Mouse (Mus musculus): ENCODE data around the gene Prim2.
A peak's percentile ranks its signal among the peaks of the same experiment; 100 is the strongest.

Gene Prim2

DNA sequence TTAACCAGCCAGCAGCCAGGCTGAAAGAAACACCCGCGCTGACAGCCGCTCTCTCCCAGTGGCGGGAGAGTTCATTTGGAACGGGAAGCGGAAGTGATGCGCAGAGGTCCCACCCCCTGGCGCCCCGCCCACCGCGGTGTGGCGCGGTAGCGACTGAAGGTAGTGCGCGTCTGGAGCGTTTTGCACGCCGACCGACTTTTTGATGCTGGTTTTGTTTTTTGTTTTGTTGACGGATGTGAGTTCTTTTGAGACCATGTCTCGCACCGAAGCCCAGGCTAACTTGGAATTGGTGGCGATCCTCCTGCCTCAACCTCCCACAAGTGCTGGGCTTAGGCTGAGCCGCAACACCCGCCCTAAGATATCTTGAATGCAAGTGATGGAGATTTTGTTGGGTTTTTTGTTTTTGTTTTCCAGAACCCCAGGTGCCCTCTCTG, at the start of gene Prim2:
TSS of gene Prim2 (minus strand) at position 88 of the 434 bp plus-strand sequence.
- peak; percentile 81 for DNase-seq (ENCODE audit: low read depth)

DNA sequence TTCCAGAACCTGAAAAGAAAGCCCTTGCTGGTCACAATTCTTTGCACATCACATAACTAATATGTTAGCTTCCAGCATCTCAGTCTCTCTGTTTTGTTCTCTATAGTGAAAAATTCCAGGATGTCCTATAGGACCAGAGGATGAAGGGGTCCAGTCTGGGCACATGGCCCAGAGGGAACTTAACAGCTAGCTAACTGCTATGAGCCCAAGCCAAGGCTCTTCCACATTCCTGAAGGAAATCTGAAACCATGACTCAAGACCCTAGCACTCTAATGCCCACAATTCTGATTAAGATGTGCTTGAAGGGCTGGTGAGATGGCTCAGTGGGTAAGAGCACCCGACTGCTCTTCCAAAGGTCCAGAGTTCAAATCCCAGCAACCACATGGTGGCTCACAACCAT, 48.0 kb upstream of the Prim2 start:
- DNase-seq (ENCODE audit: low read depth) = no peak

DNA sequence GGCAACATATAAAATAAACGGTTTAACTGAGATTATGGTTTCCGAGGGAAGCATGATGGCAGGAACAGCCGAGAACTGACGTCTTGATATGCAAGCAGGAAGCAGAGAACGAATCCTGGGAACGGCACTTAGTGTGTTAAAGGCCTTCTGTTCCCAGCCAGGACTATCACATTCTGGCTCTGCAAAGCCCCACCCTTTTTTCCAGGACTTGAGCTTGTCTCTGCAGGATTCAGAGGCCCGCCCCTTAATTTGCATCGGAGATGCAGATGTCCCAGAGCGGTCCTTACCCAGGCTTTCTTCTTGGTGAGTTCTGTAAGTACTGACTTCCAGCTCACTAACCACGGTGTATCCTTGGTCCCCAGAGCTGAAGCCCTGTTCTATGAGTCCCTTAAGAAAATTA, 45.2 kb upstream of the Prim2 start:
- DNase-seq (ENCODE audit: low read depth) = no peak

DNA sequence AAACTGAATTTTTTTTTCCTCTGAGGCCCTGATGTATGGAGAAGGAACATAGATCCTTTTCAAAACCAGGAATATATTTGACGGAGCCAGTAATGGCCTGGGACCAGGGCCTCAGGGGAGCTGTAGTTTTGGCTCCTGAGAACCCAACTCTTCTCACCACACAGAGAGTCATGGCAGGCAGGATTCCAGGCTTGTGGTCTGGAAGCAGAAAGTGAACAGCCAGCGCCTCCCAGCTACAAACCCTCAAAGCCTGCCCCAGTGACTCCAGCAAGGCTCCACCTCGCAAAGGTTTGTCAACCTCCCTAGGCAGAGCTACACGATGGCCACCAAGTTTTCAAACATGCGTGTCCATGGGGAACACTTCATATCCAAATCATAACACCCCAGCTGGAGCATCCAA, 42.4 kb upstream of the Prim2 start:
- no peak for DNase-seq (ENCODE audit: low read depth)

DNA sequence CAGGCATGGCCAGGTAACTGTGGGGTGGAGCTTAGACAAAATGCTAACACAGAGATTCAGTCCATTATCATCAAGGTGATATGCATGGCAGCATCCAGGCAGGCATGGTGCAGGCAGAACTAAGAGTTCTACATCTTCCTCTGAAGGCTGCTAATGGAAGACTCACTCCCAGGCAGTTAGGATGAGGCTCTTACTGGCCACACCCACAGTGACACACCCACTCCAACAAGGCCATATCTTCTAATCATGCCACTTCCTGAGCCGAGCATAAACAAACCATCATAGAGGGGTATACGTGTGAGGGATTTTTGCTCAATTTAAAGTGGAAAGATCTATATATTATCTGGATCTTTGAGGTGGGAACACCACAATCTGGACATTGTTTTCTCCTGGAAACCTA, 40.0 kb upstream of the Prim2 start:
- no peak for DNase-seq (ENCODE audit: low read depth)

DNA sequence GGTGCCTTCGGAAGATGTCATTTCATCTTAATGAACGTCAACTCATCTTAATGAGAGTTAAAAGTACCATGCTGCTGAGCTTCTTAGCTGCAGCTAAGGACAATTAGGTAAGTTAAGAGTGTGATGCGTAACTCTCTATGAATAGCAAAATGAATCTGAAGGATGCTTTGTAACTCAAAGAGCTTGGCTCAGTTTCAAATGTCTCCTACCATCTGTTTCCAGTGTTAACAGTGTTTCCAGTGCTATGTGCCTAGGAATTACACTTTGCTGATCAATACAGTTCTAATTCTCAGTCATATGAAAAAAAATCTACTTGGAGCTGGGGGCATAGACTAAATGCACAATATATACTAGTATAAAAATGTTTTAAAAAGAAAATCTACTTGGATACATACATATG, 31.6 kb upstream of the Prim2 start:
- DNase-seq (ENCODE audit: low read depth) = no peak

DNA sequence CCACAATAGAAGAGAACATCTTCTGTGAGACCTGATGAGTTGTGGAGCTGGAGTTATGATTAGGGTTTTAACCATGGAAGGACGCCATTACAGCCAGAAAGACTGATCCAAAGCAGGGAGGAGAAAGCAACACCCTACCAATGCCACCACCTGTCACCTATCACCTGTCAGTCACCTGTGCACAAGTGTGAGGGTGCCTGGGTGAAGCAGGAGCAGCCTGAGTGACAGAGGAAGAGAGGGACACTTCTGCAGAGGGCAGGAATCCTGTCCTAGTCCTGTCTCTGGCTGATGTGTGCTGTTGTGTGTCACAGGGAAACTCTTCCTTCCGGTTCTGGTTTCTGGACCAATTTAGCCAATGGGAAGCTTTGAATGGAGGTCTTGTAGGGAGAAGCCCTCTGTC, 26.4 kb upstream of the Prim2 start:
- no peak for DNase-seq (ENCODE audit: low read depth)

DNA sequence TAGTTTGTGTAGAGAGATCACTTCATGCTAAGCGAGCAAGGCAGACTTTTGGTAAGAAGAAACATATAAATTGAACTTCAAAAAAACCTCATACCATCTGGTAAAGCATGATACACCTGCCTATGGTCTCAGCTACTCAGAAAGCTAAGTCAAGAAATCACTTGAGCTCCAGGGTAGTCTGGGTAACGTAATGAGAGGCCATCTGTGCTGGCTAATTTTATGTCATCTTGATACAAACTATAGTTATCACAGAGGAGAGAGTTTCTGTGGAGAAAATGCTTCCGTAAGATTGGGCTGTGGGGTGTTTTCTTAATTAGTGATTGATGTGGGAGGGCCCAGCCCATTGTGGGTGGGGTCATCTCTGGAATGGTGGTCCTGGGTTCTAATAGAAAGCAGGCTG, 24.3 kb upstream of the Prim2 start:
- no peak for DNase-seq (ENCODE audit: low read depth)

DNA sequence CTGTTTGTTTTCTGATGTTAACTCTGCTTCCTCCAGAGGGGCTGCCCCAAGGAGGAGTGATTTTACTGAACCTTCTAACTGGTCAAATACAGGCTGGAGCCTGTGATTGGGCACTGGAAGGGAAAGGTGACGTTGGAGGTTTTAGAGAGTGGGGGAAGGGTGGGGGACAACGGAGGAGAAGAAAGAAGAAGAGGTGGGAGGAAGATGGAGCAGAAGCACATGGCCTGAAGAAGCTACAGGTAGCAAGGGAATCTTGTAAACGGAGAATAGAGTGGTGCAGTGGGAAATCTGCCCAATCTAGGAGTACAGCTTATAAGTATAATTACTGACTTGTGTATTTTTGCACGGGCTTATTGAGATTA, 20.5 kb upstream of the Prim2 start:
- no peak for DNase-seq (ENCODE audit: low read depth)

DNA sequence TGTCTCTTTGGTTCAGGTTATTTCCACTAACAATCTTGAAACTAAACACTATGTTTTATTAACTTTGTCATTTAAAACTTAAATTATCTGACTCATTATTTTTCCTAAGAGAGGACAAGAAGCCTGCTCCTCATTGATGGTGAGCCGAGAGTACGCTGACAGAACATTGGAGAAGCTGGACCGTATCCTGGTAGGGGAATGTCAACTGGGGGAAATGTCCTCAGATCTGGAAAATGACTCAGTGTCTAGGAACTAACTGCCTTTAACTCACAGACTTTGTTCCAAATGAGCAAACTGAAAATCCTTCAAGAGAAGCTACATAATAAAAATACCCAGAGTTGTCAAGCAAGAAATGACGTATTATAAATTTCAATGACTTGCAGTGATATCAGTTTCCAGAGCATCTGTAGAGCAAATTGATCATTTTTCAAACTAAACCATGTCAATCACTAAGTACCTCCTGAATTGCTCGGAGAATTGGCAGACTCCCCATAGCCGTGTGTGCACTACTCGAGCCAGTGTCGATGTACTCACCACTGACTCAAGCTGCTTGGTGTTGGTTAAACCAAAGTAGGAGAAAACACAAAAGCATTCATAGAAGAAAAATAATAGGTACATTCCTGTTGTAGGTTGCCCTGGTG, 20.0 kb upstream of the Prim2 start:
- no peak for DNase-seq (ENCODE audit: low read depth)

DNA sequence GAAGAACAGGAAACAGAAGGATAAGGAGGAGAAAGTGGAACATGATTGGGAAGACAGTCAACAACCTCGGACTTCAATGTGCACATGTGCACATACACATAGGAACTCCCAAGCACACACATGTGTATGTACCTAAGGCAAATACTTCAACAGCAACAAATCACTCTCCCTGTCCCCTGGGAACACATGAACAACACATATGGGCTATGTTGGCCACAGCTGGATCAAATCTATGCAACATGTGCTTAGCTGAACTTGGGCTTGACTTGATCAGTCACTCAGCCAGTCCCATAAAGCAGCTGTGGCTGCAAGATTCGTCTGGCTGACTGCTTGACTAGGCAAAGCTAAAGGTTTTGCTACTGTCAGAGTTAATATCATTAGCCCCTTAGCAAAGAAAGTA, 19.2 kb upstream of the Prim2 start:
- no peak for DNase-seq (ENCODE audit: low read depth)

DNA sequence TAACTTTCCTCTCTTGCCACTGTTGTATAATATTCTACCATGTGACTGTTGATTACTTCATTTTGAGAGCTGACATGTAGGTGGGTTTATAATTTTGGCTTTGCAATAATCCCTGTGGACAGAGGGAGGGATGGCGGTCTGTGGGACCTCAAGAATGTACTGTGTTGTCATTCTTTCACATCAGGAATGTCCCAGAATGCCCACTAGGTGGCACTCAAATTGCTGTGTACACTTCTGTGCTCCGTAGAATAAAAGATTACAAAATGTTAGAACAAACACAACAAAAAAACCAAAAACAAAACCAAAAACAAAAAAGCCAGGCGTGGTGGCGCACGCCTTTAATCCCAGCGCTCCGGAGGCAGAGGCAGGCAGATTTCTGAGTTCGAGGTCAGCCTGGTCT, 14.9 kb upstream of the Prim2 start:
- DNase-seq (ENCODE audit: low read depth) = no peak

DNA sequence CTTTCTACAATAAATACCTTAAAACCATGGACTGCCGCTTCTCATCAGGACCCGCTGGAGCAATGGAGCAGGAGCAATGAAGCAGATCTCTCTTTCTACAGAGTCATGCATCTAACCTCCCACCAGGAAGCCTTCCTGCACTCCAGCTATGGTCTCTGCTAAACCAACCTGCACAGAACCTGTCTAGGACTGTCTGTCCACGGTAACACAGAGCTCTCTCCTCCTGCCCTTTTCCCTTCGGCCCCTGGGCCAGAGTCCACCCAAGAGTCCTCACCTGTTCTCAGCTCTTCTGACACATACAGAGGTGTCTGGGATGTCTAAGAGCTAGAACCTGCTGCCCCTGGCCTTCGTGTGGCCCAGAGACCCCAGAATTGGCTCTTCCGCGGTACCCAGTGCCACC, 11.3 kb upstream of the Prim2 start:
- no peak for DNase-seq (ENCODE audit: low read depth)

DNA sequence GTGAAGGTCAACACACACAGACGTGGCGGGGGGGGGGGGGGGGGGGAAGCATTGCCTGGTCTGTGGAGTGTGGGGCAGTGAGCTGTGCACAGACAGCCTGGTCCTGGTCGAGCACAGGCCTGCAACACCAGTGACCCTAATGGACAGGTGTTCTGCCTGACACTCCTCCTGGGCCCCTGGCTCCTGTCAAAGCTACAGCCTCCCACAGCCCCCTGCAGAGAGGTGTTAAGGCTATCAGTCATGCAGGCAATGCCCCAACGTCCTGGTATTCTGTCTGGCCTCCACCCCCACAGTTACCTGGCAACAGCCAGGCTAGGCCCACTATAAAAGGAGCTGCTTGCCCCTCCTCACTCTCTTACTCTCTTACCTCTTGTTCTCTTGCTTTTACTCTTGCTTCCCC, 10.8 kb upstream of the Prim2 start:
- no peak for DNase-seq (ENCODE audit: low read depth)

DNA sequence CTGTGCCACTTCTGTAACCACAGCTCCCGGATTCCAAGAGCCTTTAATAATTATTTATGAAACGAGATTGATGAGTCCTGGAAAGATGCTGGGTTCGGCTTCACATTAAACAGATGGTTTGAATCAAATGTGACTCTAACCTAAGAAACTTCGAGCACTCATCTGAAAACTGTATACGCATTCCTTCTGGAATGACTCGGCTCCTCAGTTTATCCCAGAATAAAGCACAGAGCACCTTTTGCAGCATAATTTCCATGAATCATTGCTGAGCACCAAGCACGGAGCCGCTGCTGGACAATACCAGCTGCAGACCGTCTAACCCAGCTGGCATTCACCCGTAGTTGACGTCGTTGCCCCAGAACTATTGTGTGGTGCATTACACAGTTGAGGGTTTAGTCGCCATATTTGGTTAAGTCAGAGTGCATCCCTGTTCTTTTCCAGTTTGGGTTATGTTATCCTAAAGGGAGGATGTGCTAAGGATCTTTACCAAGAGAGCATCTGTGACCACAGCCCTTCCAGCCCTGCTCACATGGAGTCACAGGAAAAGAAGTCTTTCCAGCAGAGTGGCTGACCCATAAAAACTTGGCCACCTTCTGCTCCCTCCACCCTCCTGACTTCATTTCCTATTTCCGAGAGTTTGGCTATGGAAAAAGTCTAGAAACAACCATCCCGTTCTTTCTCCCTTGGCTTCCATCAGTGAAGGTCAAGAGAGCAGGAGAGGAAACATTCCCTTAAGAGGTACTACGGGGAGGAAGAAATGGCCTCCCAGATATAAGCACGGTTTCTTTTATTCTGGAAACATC, 3.8 kb upstream of the Prim2 start:
- no peak for DNase-seq (ENCODE audit: low read depth)

DNA sequence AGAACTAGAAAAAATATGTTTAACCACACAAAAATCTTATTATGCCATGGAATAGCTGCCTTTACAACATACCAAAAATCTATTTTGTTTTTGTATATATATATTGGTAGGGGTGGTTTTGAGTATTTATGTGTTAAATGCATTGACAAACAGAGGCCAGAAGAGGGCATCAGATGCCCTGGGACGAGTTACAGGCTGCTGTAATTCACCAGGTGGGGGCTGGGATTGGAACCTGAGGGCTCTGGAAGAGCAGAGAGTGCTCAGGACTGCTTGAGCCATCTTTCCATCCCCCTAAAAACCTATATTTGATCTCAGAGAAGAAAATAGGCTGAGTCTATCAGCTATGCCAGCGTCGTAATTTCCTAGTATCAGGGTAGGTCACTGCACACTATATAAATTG, 2.9 kb upstream of the Prim2 start:
- DNase-seq (ENCODE audit: low read depth) = no peak

DNA sequence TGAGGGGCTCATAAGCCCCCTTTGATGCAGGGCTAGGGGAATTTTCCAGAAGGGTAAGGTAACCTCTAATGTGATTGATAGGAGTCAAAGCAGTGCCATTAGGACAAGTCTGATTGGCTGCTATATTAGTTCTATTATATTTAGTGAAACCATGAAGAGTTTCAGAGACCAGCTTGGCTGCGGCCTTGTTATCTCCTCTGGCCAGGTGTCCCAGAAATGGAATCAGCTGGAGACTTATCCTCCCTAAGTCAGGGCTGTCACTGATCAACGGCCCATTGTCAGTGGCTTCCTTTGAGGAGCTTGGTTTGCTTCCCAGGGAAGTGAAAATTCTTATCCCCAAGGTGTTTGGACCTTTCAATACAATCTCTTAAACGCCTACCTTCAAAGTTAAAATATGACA, 2.5 kb upstream of the Prim2 start:
- DNase-seq (ENCODE audit: low read depth) = peak; percentile 70

DNA sequence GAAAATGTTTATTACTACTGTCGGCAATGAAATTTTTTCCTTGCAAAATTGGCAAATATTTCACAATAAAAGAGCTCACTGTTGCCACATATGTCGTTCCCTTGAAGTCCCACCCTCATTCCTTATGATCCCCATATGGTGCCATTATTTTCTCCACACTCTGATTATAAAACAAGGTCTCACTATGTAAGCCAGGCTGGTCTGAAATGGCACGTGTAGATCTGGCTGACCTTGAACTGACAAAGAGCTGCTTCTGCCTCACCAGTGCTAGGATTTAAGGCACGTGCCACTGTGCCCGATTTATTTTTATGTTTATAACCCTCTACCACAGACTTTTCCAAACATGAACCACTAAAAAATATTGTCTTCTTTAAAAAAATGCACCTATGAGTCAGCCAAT, 1.8 kb upstream of the Prim2 start:
- DNase-seq (ENCODE audit: low read depth) = no peak

DNA sequence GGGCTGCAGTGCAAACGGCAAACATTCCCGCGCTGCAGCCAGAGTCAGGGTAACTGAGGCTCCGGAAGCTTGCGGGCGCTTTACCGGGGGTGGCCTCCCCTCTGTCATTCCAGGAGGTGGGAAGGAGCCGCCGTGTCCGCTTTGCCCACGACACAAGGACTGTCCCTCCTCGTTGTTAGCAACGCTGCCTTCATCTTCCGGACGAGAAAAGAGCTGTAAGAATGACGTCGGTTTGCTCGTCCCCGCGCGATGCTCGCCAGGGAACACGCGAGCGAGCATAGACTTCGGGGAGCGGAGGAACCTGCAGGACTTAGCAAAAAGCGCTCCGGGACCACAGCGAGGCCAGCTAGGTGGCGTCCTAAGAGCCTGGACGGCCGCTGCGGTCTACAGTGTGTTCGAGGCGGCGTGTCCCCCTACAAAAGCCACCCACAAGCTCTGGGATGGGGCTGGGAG, 595 bp upstream of the Prim2 start:
- peak; percentile 66 for DNase-seq (ENCODE audit: low read depth)

DNA sequence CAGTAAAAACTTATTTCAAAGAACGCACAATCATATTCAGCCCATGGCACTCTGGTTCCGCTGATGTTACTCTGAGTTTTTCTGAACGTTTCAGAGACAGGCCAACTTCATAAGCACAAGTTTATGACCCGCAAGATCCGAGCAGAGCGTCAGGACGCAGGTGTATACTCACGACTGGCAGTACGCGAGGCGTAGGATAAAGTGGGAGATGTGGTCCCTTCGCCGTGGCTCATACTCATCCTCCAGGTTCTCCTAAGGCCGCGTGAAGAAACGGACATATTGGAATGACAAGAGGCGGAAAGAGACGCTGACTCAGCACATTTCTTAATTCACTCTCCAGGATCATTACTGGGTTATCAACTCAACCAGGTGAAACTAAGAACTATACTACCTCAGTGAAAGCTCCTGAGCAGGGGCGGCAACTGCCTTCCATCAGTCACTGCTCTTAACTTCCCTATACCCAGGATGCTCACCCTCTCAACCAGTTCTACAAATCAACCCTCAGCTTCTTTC, 5.9 kb downstream of the Prim2 start:
- no peak for DNase-seq (ENCODE audit: low read depth)

DNA sequence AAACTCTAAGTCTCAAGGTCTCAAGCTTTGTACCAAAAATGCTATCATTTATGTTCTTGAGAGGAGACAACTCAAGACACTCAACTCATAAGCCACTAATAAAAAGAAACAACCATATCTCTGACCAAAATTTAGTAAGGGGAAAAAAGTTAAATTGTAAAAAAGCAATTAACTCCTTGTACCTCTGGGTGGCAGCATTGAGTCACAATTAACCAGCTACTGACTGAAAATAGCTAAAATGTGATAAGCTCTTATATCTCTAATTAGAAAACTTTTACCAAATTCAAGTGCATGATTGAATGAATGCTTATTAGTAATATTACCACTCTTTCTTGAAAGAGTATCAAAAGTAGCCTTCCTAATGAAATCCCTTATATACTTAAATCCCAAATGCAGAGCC, 6.4 kb downstream of the Prim2 start:
- no peak for DNase-seq (ENCODE audit: low read depth)

DNA sequence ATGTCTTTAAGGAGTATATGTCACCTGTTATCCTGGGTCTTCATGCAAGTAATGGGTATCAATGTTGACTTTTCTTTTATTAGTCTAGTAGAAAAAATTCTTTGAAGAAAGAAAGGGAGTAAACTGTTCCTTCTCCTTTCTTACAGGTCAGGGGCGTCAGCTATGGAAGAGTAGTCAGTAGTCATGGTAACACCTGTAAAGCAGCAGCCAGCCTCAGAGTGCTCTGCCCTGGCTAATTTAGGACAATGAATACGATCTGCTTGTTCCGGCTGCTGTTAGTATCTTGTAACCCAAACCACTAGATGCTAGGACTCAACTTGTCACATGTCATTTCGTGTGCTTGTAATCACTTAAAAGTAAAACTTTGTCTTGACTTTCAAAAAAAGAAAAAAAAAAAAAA, 11.3 kb downstream of the Prim2 start:
- no peak for DNase-seq (ENCODE audit: low read depth)

DNA sequence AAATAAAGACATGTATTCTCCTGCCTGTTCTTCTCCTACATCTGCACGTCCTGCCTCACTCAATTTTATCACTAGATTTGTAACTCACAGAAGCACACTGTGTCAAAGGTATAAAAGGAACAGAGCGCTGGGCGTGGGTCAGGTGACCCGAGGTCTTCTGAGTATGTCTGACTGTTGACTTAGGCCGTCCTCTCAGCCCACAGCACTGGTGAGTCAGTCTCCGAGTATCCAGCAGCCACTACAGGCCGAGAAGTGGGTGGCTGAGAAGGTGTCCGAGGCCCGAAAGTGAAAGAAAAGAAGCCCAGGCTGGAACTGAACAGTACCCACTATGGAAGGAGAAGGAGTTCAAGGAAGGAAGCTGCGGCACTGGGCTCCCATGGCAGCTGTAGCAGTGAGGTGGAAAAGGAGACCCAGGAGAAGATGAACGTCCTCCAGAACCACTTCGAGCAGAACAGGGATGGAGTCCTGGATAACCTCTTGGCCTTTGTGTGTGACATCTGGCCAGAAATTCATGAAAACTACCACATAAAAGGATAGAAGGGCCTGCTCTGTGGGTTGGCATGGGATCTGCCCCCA, 11.9 kb downstream of the Prim2 start:
- DNase-seq (ENCODE audit: low read depth) = no peak

Data from c-Kit-positive CD71-positive TER-119-negative erythroid progenitor cells, embryonic 14.5 days (primary cell).